Mouse (Mus musculus) erythroblast, embryonic 14.5 days (primary cell): ENCODE results near the gene R3hdm2.

Experiments
- GATA1 ChIP-seq: IDR thresholded peaks from 2 replicates; pipeline ENCODE4 v1.6.1; 2012; ENCODE audit warnings: low read length, inconsistent platforms, mixed read lengths
- TAL1 ChIP-seq: IDR thresholded peaks from 3 replicates; pipeline ENCODE4 v1.6.1; 2012; ENCODE audit warnings: low read length, inconsistent platforms, mixed read lengths

GRCm38 (mm10) chr10:127346173-127346572 lies 34.0 kb upstream of the R3hdm2 start:
- TF ChIP-seq TAL1: no peak
- no peak for TF ChIP-seq GATA1
